Mouse (Mus musculus) stomach, embryonic 14.5 days (tissue): ENCODE data around the gene Gadl1. TPM values are rescaled to one million over a fixed set of nuclear protein-coding genes. Genes with fewer than 3 reads are reported as not detected.

ENCODE experiments used
- ATAC-seq: fragments of 200-750 bp; cut with Nextera tagmentation; 2 replicates; pipeline ENCODE4 v1.8.0; 2017; ENCODE audit warnings: low read depth, moderate TSS enrichment; ENCODE audit not compliant: insufficient number of reproducible peaks, insufficient read depth, low FRiP score
- H3K27ac ChIP-seq: fragments of 300-500 bp; sonication (generic); 2 replicates; pipeline ENCODE4 v1.5.1; 2014; ENCODE audit warnings: mild to moderate bottlenecking, low read length, moderate library complexity, mixed read lengths
- H3K27me3 ChIP-seq: fragments of 300-500 bp; sonication (generic); 2 replicates; pipeline ENCODE4 v1.6.1; 2014; ENCODE audit warnings: low read length, control low read depth, mixed read lengths; ENCODE audit not compliant: control insufficient read depth, insufficient read depth
- H3K36me3 ChIP-seq: fragments of 300-500 bp; sonication (generic); 2 replicates; pipeline ENCODE4 v1.6.1; 2014; ENCODE audit warnings: mild to moderate bottlenecking, control low read depth, low read length, moderate library complexity, mixed read lengths; ENCODE audit not compliant: control insufficient read depth, insufficient read depth
- H3K4me1 ChIP-seq: fragments of 300-500 bp; sonication (generic); 2 replicates; pipeline ENCODE4 v1.6.1; 2014; ENCODE audit warnings: low read length, control low read depth, mixed read lengths; ENCODE audit not compliant: control insufficient read depth, insufficient read depth
- H3K4me2 ChIP-seq: fragments of 300-500 bp; sonication (generic); replicated peaks from 2 replicates; pipeline ENCODE4 v1.6.1; 2014; ENCODE audit warnings: low read depth, low read length, control low read depth
- H3K4me3 ChIP-seq: fragments of 300-500 bp; sonication (generic); 2 replicates; pipeline ENCODE4 v1.5.1; 2014; ENCODE audit warnings: low read depth, low read length, control low read depth
- H3K9ac ChIP-seq: fragments of 300-500 bp; sonication (generic); replicated peaks from 2 replicates; pipeline ENCODE4 v1.6.1; 2014; ENCODE audit warnings: low read depth, mild to moderate bottlenecking, control low read depth, low read length, moderate library complexity, mixed read lengths
- H3K9me3 ChIP-seq: fragments of 300-500 bp; sonication (generic); 2 replicates; pipeline ENCODE4 v1.6.1; 2016; ENCODE audit warnings: low read depth, low read length, control low read depth; ENCODE audit not compliant: control insufficient read depth
- WGBS: fragments of 180-500 bp; shearing (Covaris S2); extraction: QIAGEN DNeasy Blood & Tissue Kit; methylation state at CpG from one replicate; pipeline ENCODE4 v1.1.7; 2014; 5-methylcytosine and 5-hydroxymethylcytosine counted together
- polyA plus RNA-seq: library from polyadenylated mRNA; unstranded; fragments of >200 nt; fragmentation: Nextera tagmentation; extraction: Ambion mirVana; gene quantifications from 2 replicates; pipeline ENCODE4 v1.2.1, GENCODE M21; 2014

The Gadl1 gene
- polyA plus RNA-seq, 1 experiment from 2014 or later: 0.25 TPM

- H3K27me3 ChIP-seq: no peaks in the 10 kb centered on the region
- no peak overlapping the region for H3K4me3 ChIP-seq
- 55% methylated on average over 7 of the region's 7 CpGs for WGBS
- ATAC-seq: no peak
- peaks cover 16% of the 10 kb centered on the region; the same call in 1 of the 2 replicates for H3K4me1 ChIP-seq
- H3K9me3 ChIP-seq: no peaks in the 10 kb centered on the region
- no peak overlapping the region for H3K9ac ChIP-seq
- no peak overlapping the region for H3K4me2 ChIP-seq
- H3K36me3 ChIP-seq: peaks cover 29% of the 10 kb centered on the region
- peak overlapping the region; percentile 94; the same call in 1 of the 2 replicates for H3K27ac ChIP-seq
Measured at GRCm38 (mm10) chr9:116121472-116121871, 212.2 kb downstream of the Gadl1 start.

GRCm38 (mm10) chr9:116122544-116122943 is 213.3 kb downstream of the Gadl1 start:
- 63% methylated on average over 6 of the region's 6 CpGs for WGBS
- Histone ChIP-seq H3K4me1 (peaks cover 16% of the 10 kb centered on the region; the same call in 1 of the 2 replicates), H3K9me3 (no peaks in the 10 kb centered on the region), H3K27ac (peak overlapping the region; percentile 94), H3K9ac (no peak overlapping the region), H3K4me3 (no peak overlapping the region), H3K27me3 (no peaks in the 10 kb centered on the region), H3K4me2 (no peak overlapping the region), H3K36me3 (peaks cover 34% of the 10 kb centered on the region)
- ATAC-seq: peak; percentile 16; the same call in 1 of the 2 replicates

GRCm38 (mm10) chr9:116122969-116123589 is 213.8 kb downstream of the Gadl1 start:
- 19% methylated on average over 9 of the region's 9 CpGs for WGBS
- Histone ChIP-seq H3K9me3 (no peaks in the 10 kb centered on the region), H3K27me3 (no peaks in the 10 kb centered on the region), H3K27ac (peak overlapping the region; percentile 94), H3K9ac (no peak overlapping the region), H3K4me1 (peaks cover 16% of the 10 kb centered on the region; the same call in 1 of the 2 replicates), H3K4me2 (no peak overlapping the region), H3K4me3 (no peak overlapping the region), H3K36me3 (peaks cover 37% of the 10 kb centered on the region)
- peak; percentile 82 for ATAC-seq
